Mouse (Mus musculus) intestine, embryonic 14.5 days (tissue): ENCODE measurements around the gene Gucy2c. TPM values are rescaled to one million over a fixed set of nuclear protein-coding genes. Genes with fewer than 3 reads are reported as not detected.
A peak's percentile ranks its signal among the peaks of the same experiment; 100 is the strongest.

ENCODE experiments used
- ATAC-seq: fragments of 200-750 bp; cut with Nextera tagmentation; replicated peaks from 2 replicates; pipeline ENCODE4 v1.8.0; 2017; ENCODE audit warnings: low read depth, moderate number of reproducible peaks, moderate TSS enrichment, moderate library complexity; ENCODE audit not compliant: low FRiP score, low TSS enrichment
- DNase-seq: peaks from one replicate; pipeline ENCODE4 v3.0.0-alpha.2; 2018; ENCODE audit warnings: low spot score
- H3K27ac ChIP-seq: fragments of 300-500 bp; sonication (generic); 2 replicates; pipeline ENCODE4 v1.5.1; 2014; ENCODE audit warnings: low read depth, mild to moderate bottlenecking, control low read depth
- H3K27me3 ChIP-seq: fragments of 300-500 bp; sonication (generic); replicated peaks from 2 replicates; pipeline ENCODE4 v1.6.1; 2014; ENCODE audit warnings: low read length, control low read depth; ENCODE audit not compliant: control insufficient read depth, insufficient read depth
- H3K36me3 ChIP-seq: fragments of 300-500 bp; sonication (generic); 2 replicates; pipeline ENCODE4 v1.6.1; 2014; ENCODE audit warnings: low read length, control low read depth; ENCODE audit not compliant: control insufficient read depth, insufficient read depth
- H3K4me1 ChIP-seq: fragments of 300-500 bp; sonication (generic); replicated peaks from 2 replicates; pipeline ENCODE4 v1.6.1; 2014; ENCODE audit warnings: low read length, control low read depth, mixed read lengths; ENCODE audit not compliant: control insufficient read depth, insufficient read depth
- H3K4me2 ChIP-seq: fragments of 300-500 bp; sonication (generic); 2 replicates; pipeline ENCODE4 v1.6.1; 2014; ENCODE audit warnings: low read length
- H3K4me3 ChIP-seq: fragments of 300-500 bp; sonication (generic); 2 replicates; pipeline ENCODE4 v1.5.1; 2014; ENCODE audit warnings: low read depth, low read length, control low read depth, mixed read lengths
- H3K9ac ChIP-seq: fragments of 300-500 bp; sonication (generic); 2 replicates; pipeline ENCODE4 v1.6.1; 2014; ENCODE audit warnings: mild to moderate bottlenecking, low read length
- H3K9me3 ChIP-seq: fragments of 300-500 bp; sonication (generic); 2 replicates; pipeline ENCODE4 v1.6.1; 2016; ENCODE audit warnings: low read length, control low read depth; ENCODE audit not compliant: control insufficient read depth
- WGBS: fragments of 180-500 bp; shearing (Covaris S2); extraction: QIAGEN DNeasy Blood & Tissue Kit; methylation state at CpG from one replicate; pipeline ENCODE4 v1.1.7; 2014; 5-methylcytosine and 5-hydroxymethylcytosine counted together
- polyA plus RNA-seq: library from polyadenylated mRNA; unstranded; fragments of >200 nt; fragmentation: Nextera tagmentation; extraction: Ambion mirVana; gene quantifications from 2 replicates; pipeline ENCODE4 v1.2.1, GENCODE M21; 2014

Gucy2c gene
- polyA plus RNA-seq, 1 experiment from 2014 or later, result 62.1 TPM

GRCm38 (mm10) chr6:136807395-136808013 is 25.9 kb upstream of the Gucy2c start:
- ATAC-seq, result peak; percentile 8; the same call in 1 of the 2 replicates
- H3K4me3 ChIP-seq, result peak overlapping the region; percentile 76
- H3K9me3 ChIP-seq, result no peaks in the 10 kb centered on the region
- peak; percentile 64 for DNase-seq
- peak overlapping the region; percentile 96 for H3K4me2 ChIP-seq
- WGBS, result 31% methylated on average over 18 of the region's 18 CpGs
- no peaks in the 10 kb centered on the region for H3K27me3 ChIP-seq
- H3K9ac ChIP-seq, result peak overlapping the region; percentile 44
- H3K4me1 ChIP-seq, result peaks cover 26% of the 10 kb centered on the region
- peak overlapping the region; percentile 85 for H3K27ac ChIP-seq
- H3K36me3 ChIP-seq, result peaks cover 9% of the 10 kb centered on the region

GRCm38 (mm10) chr6:136806819-136807218 is 25.3 kb upstream of the Gucy2c start:
- WGBS, result 67% methylated on average over 5 of the region's 5 CpGs
- no peaks in the 10 kb centered on the region for H3K9me3 ChIP-seq
- 0 out of 2 replicates have a peak overlapping the region, but pooled peaks have one; percentile 85 for H3K27ac ChIP-seq
- ATAC-seq, result no peak
- no peak overlapping the region for H3K9ac ChIP-seq
- H3K4me3 ChIP-seq, result no peak overlapping the region
- H3K36me3 ChIP-seq, result peaks cover 2% of the 10 kb centered on the region; the same call in 1 of the 2 replicates
- DNase-seq, result peak; percentile 51
- peaks cover 26% of the 10 kb centered on the region for H3K4me1 ChIP-seq
- H3K4me2 ChIP-seq, result peak overlapping the region; percentile 96
- no peaks in the 10 kb centered on the region for H3K27me3 ChIP-seq

GRCm38 (mm10) chr6:136805409-136805775 is 23.8 kb upstream of the Gucy2c start:
- Histone ChIP-seq H3K27me3 (no peaks in the 10 kb centered on the region), H3K4me3 (no peak overlapping the region; the same call in 1 of the 2 replicates), H3K4me1 (peaks cover 23% of the 10 kb centered on the region), H3K27ac (peak overlapping the region; percentile 100; the same call in 1 of the 2 replicates), H3K4me2 (no peak overlapping the region), H3K9ac (no peak overlapping the region), H3K9me3 (no peaks in the 10 kb centered on the region), H3K36me3 (no peaks in the 10 kb centered on the region)
- 78% methylated on average over 1 of the region's 1 CpGs for WGBS
- ATAC-seq (no peak), DNase-seq (no peak)

DNA sequence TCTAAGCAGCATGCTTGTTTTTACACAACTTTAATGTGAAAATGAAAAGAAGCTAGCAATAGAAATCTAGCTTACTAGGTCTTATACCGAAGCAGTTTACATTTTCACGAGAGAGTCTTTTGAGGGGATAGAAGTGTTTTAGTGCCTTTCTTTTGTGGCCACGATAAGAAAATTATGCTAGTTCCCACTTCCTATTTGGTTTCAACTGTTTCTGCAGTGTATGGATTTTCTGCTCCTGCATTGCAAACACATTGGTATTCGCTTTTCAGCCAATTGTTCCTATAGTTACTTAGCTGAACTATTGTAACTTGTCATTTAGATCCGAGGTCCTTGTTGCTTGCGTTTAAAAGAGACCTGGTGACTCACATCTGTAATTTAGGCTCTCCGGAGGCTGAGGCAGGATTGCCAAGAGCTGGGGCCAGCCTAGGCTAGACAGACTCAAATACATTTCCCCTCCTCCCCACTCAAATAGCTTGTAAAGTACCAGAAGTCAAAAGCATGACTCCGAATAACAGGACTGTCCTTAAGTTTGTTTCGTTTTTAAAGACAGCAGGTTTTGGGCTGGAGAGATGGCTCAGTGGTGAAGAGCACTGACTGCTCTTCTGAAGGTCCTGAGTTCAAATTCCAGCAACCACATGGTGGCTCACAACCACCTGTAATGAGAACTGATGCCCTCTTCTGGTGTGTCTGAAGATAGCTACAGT is 23.3 kb upstream of the Gucy2c start:
- Histone ChIP-seq H3K27ac (peak overlapping the region; percentile 100), H3K4me1 (peaks cover 23% of the 10 kb centered on the region), H3K27me3 (no peaks in the 10 kb centered on the region), H3K36me3 (no peaks in the 10 kb centered on the region), H3K4me3 (peak overlapping the region; percentile 80), H3K4me2 (peak overlapping the region; percentile 81), H3K9me3 (no peaks in the 10 kb centered on the region), H3K9ac (peak overlapping the region; percentile 49)
- WGBS, result 28% methylated on average over 9 of the region's 9 CpGs
- DNase-seq (peak; percentile 53), ATAC-seq (no peak)

- Histone ChIP-seq H3K9me3 (no peaks in the 10 kb centered on the region), H3K9ac (peak within 1 kb of the TSS; percentile 99), H3K36me3 (no peaks in the 10 kb centered on the region), H3K4me2 (peak within 1 kb of the TSS; percentile 81), H3K27ac (peak within 1 kb of the TSS; percentile 100), H3K4me3 (peak within 1 kb of the TSS; percentile 80), H3K27me3 (no peaks in the 10 kb centered on the region), H3K4me1 (peaks cover 15% of the 10 kb centered on the region)
- WGBS, result under 1% methylated on average over 50 of the region's 50 CpGs
- DNase-seq, result peak; percentile 100
- ATAC-seq, result peak; percentile 62
These were observed 22.4 kb upstream of the Gucy2c start, which contains the start of gene Hist4h4 for GRCm38 (mm10) chr6:136803739-136804633. Gene Hist4h4, minus strand, starts transcription at chr6:136804415.

- H3K9ac ChIP-seq, result peak overlapping the region; percentile 99
- no peaks in the 10 kb centered on the region for H3K27me3 ChIP-seq
- 15% methylated on average over 12 of the region's 12 CpGs for WGBS
- peak; percentile 4; the same call in 1 of the 2 replicates for ATAC-seq
- DNase-seq, result no peak
- H3K9me3 ChIP-seq, result no peaks in the 10 kb centered on the region
- H3K27ac ChIP-seq, result peak overlapping the region; percentile 100
- peaks cover 12% of the 10 kb centered on the region; the same call in 1 of the 2 replicates for H3K4me1 ChIP-seq
- no peaks in the 10 kb centered on the region for H3K36me3 ChIP-seq
- H3K4me2 ChIP-seq, result peak overlapping the region; percentile 81
- H3K4me3 ChIP-seq, result peak overlapping the region; percentile 80
These were observed 21.7 kb upstream of the Gucy2c start for GRCm38 (mm10) chr6:136803093-136803738.

DNA sequence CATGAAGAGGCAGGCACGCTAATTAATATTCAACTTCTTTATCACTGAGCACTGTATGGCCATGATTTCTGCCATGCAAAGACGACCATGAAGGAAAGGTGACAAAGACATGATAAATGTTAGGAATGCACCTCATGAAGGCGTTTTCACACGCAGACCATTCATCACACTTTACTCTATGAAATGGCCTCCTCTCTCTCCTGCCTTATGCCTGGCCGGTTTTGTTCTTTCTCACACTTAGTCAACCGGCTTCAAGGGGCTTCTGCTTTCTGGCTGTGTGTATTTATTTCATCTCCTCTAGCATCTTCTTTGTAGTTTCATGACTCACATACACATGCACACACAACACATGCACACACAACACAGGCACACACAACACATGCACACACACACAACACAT is 19.7 kb upstream of the Gucy2c start:
- DNase-seq (no peak), ATAC-seq (no peak)
- Histone ChIP-seq H3K27me3 (no peaks in the 10 kb centered on the region), H3K36me3 (no peaks in the 10 kb centered on the region), H3K9me3 (no peaks in the 10 kb centered on the region), H3K9ac (no peak overlapping the region), H3K4me2 (no peak overlapping the region), H3K27ac (no peak overlapping the region), H3K4me3 (no peak overlapping the region), H3K4me1 (0 out of 2 replicates have a peak, but pooled peaks cover 8% of the 10 kb centered on the region)
- 66% methylated on average over 6 of the region's 6 CpGs for WGBS

GRCm38 (mm10) chr6:136800710-136801109 is 19.1 kb upstream of the Gucy2c start:
- DNase-seq (no peak), ATAC-seq (no peak)
- H3K4me1 ChIP-seq, result 0 out of 2 replicates have a peak, but pooled peaks cover 8% of the 10 kb centered on the region
- 91% methylated on average over 8 of the region's 8 CpGs for WGBS
- H3K4me2 ChIP-seq, result no peak overlapping the region
- no peak overlapping the region for H3K27ac ChIP-seq
- H3K9me3 ChIP-seq, result no peaks in the 10 kb centered on the region
- H3K4me3 ChIP-seq, result no peak overlapping the region
- H3K36me3 ChIP-seq, result no peaks in the 10 kb centered on the region
- no peaks in the 10 kb centered on the region for H3K27me3 ChIP-seq
- H3K9ac ChIP-seq, result no peak overlapping the region
